Mouse (Mus musculus) B cell, adult (primary cell): Measurements from ENCODE around the gene Tbc1d14. TPM values are rescaled to one million over a fixed set of nuclear protein-coding genes. Genes with fewer than 3 reads are reported as not detected.

Experiments
- total RNA-seq: library from RNA; stranded (reverse); gene quantifications from 4 replicates; pipeline ENCODE4 v1.2.4, GENCODE M21; 2023; ENCODE audit not compliant: inconsistent age

The Tbc1d14 gene
- total RNA-seq: 133 to 145 TPM (median 138 TPM) in 4 replicates

DNA sequence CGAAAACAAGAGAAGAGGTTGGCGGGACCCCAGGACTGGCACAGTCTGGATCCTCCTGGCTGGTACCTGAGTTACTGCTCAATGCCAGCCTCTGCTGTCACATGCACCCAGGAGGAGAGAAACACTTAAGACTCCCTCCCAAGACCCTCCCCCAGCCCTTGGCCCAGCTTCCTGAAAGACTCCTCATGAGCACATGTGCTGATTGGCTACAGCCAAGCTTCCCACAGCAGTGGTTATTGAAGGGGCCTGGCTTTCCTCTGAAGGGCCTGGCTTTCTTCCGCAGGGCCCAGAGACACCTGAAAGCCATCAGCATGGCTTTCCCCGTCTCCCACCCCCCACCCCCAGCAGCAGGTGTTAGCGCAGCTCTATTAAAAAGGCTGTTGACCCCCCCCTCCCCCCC, at the start of gene Tbc1d14:
Gene Tbc1d14, minus strand, starts transcription at position 101 of the 400 bp plus-strand sequence.

DNA sequence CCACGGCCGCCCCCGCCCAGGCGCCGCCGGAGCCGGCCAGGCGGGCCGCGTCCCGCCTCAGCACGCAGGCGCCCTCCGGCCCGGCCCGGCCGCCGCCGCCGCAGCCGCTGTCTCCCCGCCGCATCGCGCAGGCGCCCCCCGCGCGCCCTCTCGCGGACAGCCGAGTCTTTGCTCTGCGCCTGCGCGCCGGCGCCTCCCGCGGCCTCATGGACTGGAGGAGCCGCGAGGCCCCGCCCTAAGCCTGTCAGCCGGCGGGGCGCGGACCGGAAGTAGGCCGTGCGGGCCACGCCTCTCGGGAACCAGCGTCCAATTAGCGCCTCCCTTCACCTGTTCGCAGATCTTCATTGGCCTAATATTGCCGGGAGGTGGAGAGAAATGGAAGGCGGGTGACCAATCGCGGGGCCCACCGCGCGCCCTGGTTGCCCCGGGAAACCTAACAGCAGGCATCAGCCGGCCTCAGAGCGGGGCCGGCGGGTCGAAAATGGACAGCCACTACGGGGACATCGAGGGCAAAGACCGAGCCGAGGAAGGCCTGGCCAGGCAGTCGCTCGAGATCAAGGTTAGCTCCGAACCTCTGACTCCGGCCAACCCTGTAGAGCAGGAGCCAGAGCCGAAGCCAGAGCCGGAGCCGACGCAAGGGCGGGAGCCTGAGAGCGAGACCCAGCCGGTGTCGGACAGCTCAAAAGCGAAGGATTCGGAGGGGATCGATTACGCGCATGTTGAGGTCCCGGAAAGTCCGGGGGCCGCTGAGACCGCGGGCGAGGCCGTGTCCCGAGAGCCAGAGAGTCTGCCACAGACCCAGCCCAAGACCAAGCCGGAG, 108.7 kb downstream of the Tbc1d14 start, which contains the start of the genes Tada2b and Ccdc96:
Gene Tada2b, minus strand, starts transcription at position 115 of the 820 bp plus-strand sequence.
Gene Ccdc96, plus strand, starts transcription at position 418 of the 820 bp plus-strand sequence.

DNA sequence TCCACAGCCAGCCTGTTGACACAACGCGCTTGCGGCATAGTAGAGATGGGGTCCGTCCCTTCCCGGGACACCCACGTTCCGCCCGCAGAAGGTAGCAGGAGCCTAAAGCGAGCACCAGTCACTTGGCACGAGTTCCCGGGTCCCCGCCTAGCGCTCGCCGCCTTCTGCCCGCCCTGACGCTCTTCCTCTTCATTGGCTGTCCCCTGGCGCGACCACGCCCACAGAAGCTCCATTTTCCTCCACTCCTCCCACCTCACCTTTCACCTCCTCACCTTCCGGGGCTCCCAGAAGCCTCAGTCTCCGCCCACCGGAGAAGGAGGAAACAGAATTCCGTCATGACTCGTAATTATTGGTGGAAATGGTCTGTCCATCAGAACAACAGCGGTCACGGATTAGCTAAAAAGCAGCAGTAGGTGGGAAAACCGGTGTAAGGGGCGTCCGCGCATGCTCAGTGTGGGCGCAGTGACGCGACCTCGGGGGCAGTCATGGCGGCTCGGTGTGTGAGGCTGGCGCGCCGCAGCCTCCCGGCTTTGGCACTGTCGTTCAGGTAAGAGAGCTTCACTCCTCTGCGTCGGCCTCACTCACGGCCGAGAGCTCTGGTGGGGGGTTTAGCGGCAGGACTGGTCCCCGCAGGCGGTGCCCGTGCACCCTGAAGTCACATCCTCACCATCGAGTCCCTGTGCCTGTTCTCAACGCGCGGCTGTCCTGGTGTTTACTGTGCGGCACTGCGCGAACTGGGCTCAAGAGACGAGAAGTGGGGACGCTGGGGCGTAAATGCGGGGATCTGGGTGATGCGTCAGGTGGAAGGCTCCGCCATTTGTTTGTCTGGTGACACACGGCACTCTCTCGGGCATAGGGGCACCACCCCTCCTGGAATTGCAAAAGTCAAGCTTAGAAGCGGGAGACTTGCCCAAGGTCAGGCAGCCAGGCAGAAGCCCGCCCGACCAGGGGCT, 128.1 kb downstream of the Tbc1d14 start, which contains the start of gene Grpel1:
Gene Grpel1, plus strand, starts transcription at position 290 of the 953 bp plus-strand sequence.

Other genes starting within 250 kb of the Tbc1d14 start
- 3.2 to 3.8 TPM (median 3.5 TPM) in 4 replicates for gene Sorcs2, start 195.1 kb downstream of the Tbc1d14 start, total RNA-seq
- 20.7 to 22.4 TPM (median 20.9 TPM) in 4 replicates for gene Grpel1, start 128.3 kb downstream of the Tbc1d14 start, total RNA-seq
- 25.4 to 29.5 TPM (median 27.8 TPM) in 4 replicates for gene Tada2b, start 109.0 kb downstream of the Tbc1d14 start, total RNA-seq
- gene Ccdc96, start 108.7 kb downstream of the Tbc1d14 start, total RNA-seq: 0.45 to 1.2 TPM (median 0.56 TPM) in 4 replicates
- gene D5Ertd579e, start 102.7 kb upstream of the Tbc1d14 start, total RNA-seq: 34.3 to 37.9 TPM (median 35.6 TPM) in 4 replicates
- 24.4 to 27.5 TPM (median 24.8 TPM) in 4 replicates for gene Bloc1s4, start 155.4 kb upstream of the Tbc1d14 start, total RNA-seq
- gene Mrfap1, start 203.5 kb upstream of the Tbc1d14 start, total RNA-seq: 144 to 166 TPM (median 146 TPM) in 4 replicates
- 53.6 to 59.8 TPM (median 57.4 TPM) in 4 replicates for gene Man2b2, start 237.4 kb upstream of the Tbc1d14 start, total RNA-seq